Mouse (Mus musculus): ENCODE measurements around the gene Gm3047.
"Not testable (repeated sequence)": the region's sequence is repeated elsewhere in the genome, so short reads cannot be mapped to it uniquely, and the experiment has no call there.

The Gm3047 gene

GRCm38 (mm10) chr14:4555105-4555504 is at the start of gene Gm3047:
Gene Gm3047 (plus strand): TSS chr14:4555405.
- DNase-seq (ENCODE audit: low spot score), result not testable (repeated sequence)

All from retina, embryonic 14.5 days (tissue).